In genomic region chrY:1244940-1245339, GRCm38 (mm10) we compare ENCODE assay signal across 8 mouse cellular contexts. TPM values are rescaled to one million over a fixed set of nuclear protein-coding genes. Genes with fewer than 3 reads are reported as not detected.
DNase-seq lines count a peak whose midpoint lies in the region; ATAC-seq and TF ChIP-seq lines count a peak whose summit lies in the region.

No protein-coding gene starts in this region.

- WGBS in heart, embryonic 14.5 days, result no CpG with 5 or more reads among the region's 9 CpGs
- 0% methylated on average over 9 of the region's 9 CpGs for WGBS in bone marrow, adult 2 months
- 3% methylated on average over 9 of the region's 9 CpGs for WGBS in heart, embryonic 15.5 days
- WGBS in macrophage (ENCODE audit: missing documents), result no CpG with 5 or more reads among the region's 9 CpGs

- H3K27ac ChIP-seq in heart, embryonic 14.5 days (replicated peaks in 1 of 2; ENCODE audit: control insufficient read depth in 1 of 2, insufficient read depth in 1 of 2, low read depth in 2 of 2, low read length in 2 of 2), result peak overlapping the region; percentile 47 to 80; a peak in 3 of 4 replicates
- H3K27ac ChIP-seq in bone marrow, adult 2 months (ENCODE audit: control insufficient read depth, insufficient read depth, low read depth, low read length, poor library complexity), result peak overlapping the region; percentile 10
- peak overlapping the region; percentile 63 for H3K27ac ChIP-seq in heart, embryonic 15.5 days
- peak overlapping the region; percentile 29 for H3K27ac ChIP-seq in macrophage

- ATAC-seq in heart, embryonic 14.5 days (ENCODE audit: insufficient number of reproducible peaks, insufficient read depth, low FRiP score, low read depth), result no peak
- no peak for ATAC-seq in heart, embryonic 15.5 days (replicated peaks; ENCODE audit: insufficient number of reproducible peaks, insufficient read depth, low FRiP score, low read depth)

- peak overlapping the region; percentile 53 for H3K4me2 ChIP-seq in heart, embryonic 14.5 days (ENCODE audit: low read length)
- H3K4me2 ChIP-seq in heart, embryonic 15.5 days, result peak overlapping the region; percentile 41

- H3K9me3 ChIP-seq in heart, embryonic 14.5 days (ENCODE audit: control insufficient read depth, low read length), result no peaks in the 10 kb centered on the region
- H3K9me3 ChIP-seq in heart, embryonic 15.5 days (replicated peaks), result no peaks in the 10 kb centered on the region

- peak overlapping the region; percentile 47 to 58 for H3K4me3 ChIP-seq in heart, embryonic 14.5 days (ENCODE audit: control insufficient read depth in 1 of 2, insufficient read depth in 1 of 2, low read depth in 1 of 2, low read length in 2 of 2)
- H3K4me3 ChIP-seq in bone marrow, adult 2 months (replicated peaks; ENCODE audit: control insufficient read depth, low read depth, low read length), result peak overlapping the region; percentile 75
- peak overlapping the region; percentile 54 for H3K4me3 ChIP-seq in heart, embryonic 15.5 days
- peak overlapping the region; percentile 22; the same call in 1 of the 2 replicates for H3K4me3 ChIP-seq in macrophage (ENCODE audit: inconsistent target)

- no peak for TF ChIP-seq CTCF in bone marrow, adult 2 months (IDR thresholded peaks at IDR 0.05; ENCODE audit: control insufficient read depth, insufficient read depth, low read length)

- peaks cover 13% of the 10 kb centered on the region; the same call in 1 of the 2 replicates for H3K79me2 ChIP-seq in macrophage (ENCODE audit: inconsistent target)

- no peak for DNase-seq in heart, adult 9 months (ENCODE audit: low spot score in 2 of 2)
- no peak for DNase-seq in layer of hippocampus, postnatal 14 days (ENCODE audit: low spot score in 2 of 2)
- no peak for DNase-seq in gastrocnemius, postnatal 25 days
- no peak for DNase-seq in right cerebral cortex, adult 18-20 months

- TF ChIP-seq POLR2A in bone marrow, adult 2 months (IDR thresholded peaks at IDR 0.05; ENCODE audit: borderline replicate concordance, control insufficient read depth, low read depth, low read length), result no peak

- H3K36me3 ChIP-seq in heart, embryonic 14.5 days (ENCODE audit: control insufficient read depth, insufficient read depth, low read length), result no peaks in the 10 kb centered on the region
- H3K36me3 ChIP-seq in heart, embryonic 15.5 days, result no peaks in the 10 kb centered on the region
- no peaks in the 10 kb centered on the region for H3K36me3 ChIP-seq in macrophage (ENCODE audit: inconsistent target)

- H3K9ac ChIP-seq in heart, embryonic 14.5 days (ENCODE audit: low read length), result peak overlapping the region; percentile 69
- peak overlapping the region; percentile 50 for H3K9ac ChIP-seq in heart, embryonic 15.5 days

- H3K27me3 ChIP-seq in heart, embryonic 14.5 days (ENCODE audit: control insufficient read depth, insufficient read depth, low read length), result no peaks in the 10 kb centered on the region
- no peaks in the 10 kb centered on the region for H3K27me3 ChIP-seq in heart, embryonic 15.5 days

- H3K4me1 ChIP-seq in heart, embryonic 14.5 days (ENCODE audit: control insufficient read depth in 2 of 2, insufficient read depth in 2 of 2, low read length in 2 of 2), result no peaks in the 10 kb centered on the region
- H3K4me1 ChIP-seq in bone marrow, adult 2 months (ENCODE audit: control insufficient read depth, insufficient read depth, low read length), result no peaks in the 10 kb centered on the region
- no peaks in the 10 kb centered on the region for H3K4me1 ChIP-seq in heart, embryonic 15.5 days (replicated peaks)

RNA-seq across cellular contexts. Expression of gene Uty, which starts 0.6 kb away (rescaled TPM):
- polyA plus RNA-seq in heart, embryonic 14.5 days (2014; fragmentation: Nextera tagmentation; extraction: Ambion mirVana), result 21.1 TPM in 1 of 2 replicates, not detected in the other
- 7.3 and 8.6 TPM in 2 replicates for polyA plus RNA-seq in bone marrow, adult 2 months (2011; ENCODE audit: insufficient read depth, insufficient read length, low replicate concordance, missing spikeins)
- 6.3 and 8.0 TPM in 2 replicates for polyA plus RNA-seq in heart, embryonic 15.5 days (2015; fragmentation: Nextera tagmentation; extraction: Ambion mirVana)
- total RNA-seq in macrophage (2018; cell fraction: chromatin; rRNA removed), result under 1 TPM in 1 of 26 experiments, not detected in 25; 0.92 TPM
- not detected for total RNA-seq in macrophage (2018; cell fraction: cytosol; rRNA removed)
- total RNA-seq in macrophage (2018; cell fraction: nucleus; rRNA removed), result not detected
- polyA plus RNA-seq in macrophage (2018), result not detected in 3 replicates
- total RNA-seq in layer of hippocampus, postnatal 14 days (2021), result 10 to 100 TPM in 1 of 2 experiments, not detected in 1; 26.7 TPM
- total RNA-seq in gastrocnemius, postnatal 25 days (2021), result 10 to 100 TPM in 1 of 2 experiments, not detected in 1; 12.8 TPM

RNA-seq across cellular contexts. Expression of gene Ddx3y, which starts 41.5 kb away (rescaled TPM):
- polyA plus RNA-seq in heart, embryonic 14.5 days (2014; fragmentation: Nextera tagmentation; extraction: Ambion mirVana), result 35.2 TPM in 1 of 2 replicates, not detected in the other
- polyA plus RNA-seq in bone marrow, adult 2 months (2011; ENCODE audit: insufficient read depth, insufficient read length, low replicate concordance, missing spikeins), result 9.5 and 10.9 TPM in 2 replicates
- 15.9 and 16.8 TPM in 2 replicates for polyA plus RNA-seq in heart, embryonic 15.5 days (2015; fragmentation: Nextera tagmentation; extraction: Ambion mirVana)
- 1 to 10 TPM in 1 of 26 experiments, not detected in 25; 4.0 TPM for total RNA-seq in macrophage (2018; cell fraction: chromatin; rRNA removed)
- not detected for total RNA-seq in macrophage (2018; cell fraction: cytosol; rRNA removed)
- under 1 TPM in 1 of 26 experiments, not detected in 25; 0.86 TPM for total RNA-seq in macrophage (2018; cell fraction: nucleus; rRNA removed)
- not detected in 3 replicates for polyA plus RNA-seq in macrophage (2018)
- total RNA-seq in layer of hippocampus, postnatal 14 days (2021), result 10 to 100 TPM in 1 of 2 experiments, not detected in 1; 50.0 TPM
- total RNA-seq in gastrocnemius, postnatal 25 days (2021), result 10 to 100 TPM in 1 of 2 experiments, not detected in 1; 52.7 TPM

Comparison
In these comparisons a context has a peak if more than half of its experiments do, and no peak if none do; other contexts are left out.
1. H3K27ac ChIP-seq: peak in every context shown above with its lines; median percentile 64 in heart, embryonic 14.5 days; 63 in heart, embryonic 15.5 days; 29 in macrophage; 10 in bone marrow, adult 2 months.
2. H3K4me3 ChIP-seq: peak in every context shown above with its lines; median percentile 75 in bone marrow, adult 2 months; 54 in heart, embryonic 15.5 days; 52 in heart, embryonic 14.5 days; 22 in macrophage.